Mouse (Mus musculus): ENCODE measurements around the gene Dmap1. TPM values are rescaled to one million over a fixed set of nuclear protein-coding genes. Genes with fewer than 3 reads are reported as not detected.

Dmap1 gene
- total and polyA plus RNA-seq, 3 experiments: 45.2 to 69.7 TPM; not detected in 1

- no peak; a peak in 1 of 6 replicates for TF ChIP-seq CTCF (IDR thresholded peaks at IDR 0.05 in 2 of 3, conservative IDR thresholded peaks at IDR 0.05 in 1 of 3; ENCODE audit: control insufficient read depth in 1 of 3, insufficient read depth in 1 of 3, low read depth in 2 of 3, low read length in 3 of 3, poor library complexity in 1 of 3, severe bottlenecking in 1 of 3)
- TF ChIP-seq NELFE (IDR thresholded peaks at IDR 0.05; ENCODE audit: low read depth, low read length): peak; percentile 15; the same call in 1 of the 2 replicates
- TF ChIP-seq SMC3 (IDR thresholded peaks at IDR 0.05; ENCODE audit: low read depth, low read length): no peak
- no peak; the same call in 1 of the 2 replicates for TF ChIP-seq MYC (IDR thresholded peaks at IDR 0.05; ENCODE audit: low read depth, low read length)
- TF ChIP-seq USF1 (IDR thresholded peaks at IDR 0.05; ENCODE audit: low read depth, low read length): no peak
- no peak for TF ChIP-seq BHLHE40 (IDR thresholded peaks at IDR 0.05; ENCODE audit: borderline replicate concordance, low read depth, low read length)
- no peak for TF ChIP-seq POLR2AphosphoS2 (IDR thresholded peaks at IDR 0.05; ENCODE audit: low read length)
- no peak for TF ChIP-seq USF2 (IDR thresholded peaks at IDR 0.05; ENCODE audit: borderline replicate concordance in 1 of 2, insufficient read depth in 1 of 2, low read depth in 1 of 2, low read length in 2 of 2)
- TF ChIP-seq ETS1 (IDR thresholded peaks at IDR 0.05; ENCODE audit: low read depth, low read length): no peak
- TF ChIP-seq EP300 (IDR thresholded peaks at IDR 0.05; ENCODE audit: low read depth in 1 of 2, low read length in 2 of 2): peak; percentile 64 to 74
- peak; percentile 71 for TF ChIP-seq MYB (IDR thresholded peaks at IDR 0.05; ENCODE audit: low read depth, low read length)
- no peak for TF ChIP-seq JUND (IDR thresholded peaks at IDR 0.05; ENCODE audit: low read depth, low read length)
- TF ChIP-seq ZMIZ1 (IDR thresholded peaks at IDR 0.05; ENCODE audit: low read depth, low read length): no peak
These were observed 1.1 kb upstream of the Dmap1 start (continued) for GRCm38 (mm10) chr4:117683048-117683768.

- no peak for DNase-seq (ENCODE audit: low read depth, low spot score)
- H3K9ac ChIP-seq (ENCODE audit: control insufficient read depth, low read depth, low read length, poor library complexity, severe bottlenecking): peak overlapping the region; percentile 77
- peaks cover 0 to 6% of the 10 kb centered on the region in 2 experiments; a peak in 2 of 4 replicates for H3K36me3 ChIP-seq (ENCODE audit: control insufficient read depth in 1 of 2, insufficient read depth in 2 of 2, low read length in 2 of 2)
- no peak for TF ChIP-seq ZNF384 (IDR thresholded peaks at IDR 0.05; ENCODE audit: low read depth, low read length)
- no peak for TF ChIP-seq CHD2 (IDR thresholded peaks at IDR 0.05; ENCODE audit: low read length)
- TF ChIP-seq JUND (IDR thresholded peaks at IDR 0.05; ENCODE audit: low read depth, low read length): peak; percentile 60; the same call in 1 of the 2 replicates
- TF ChIP-seq ZMIZ1 (IDR thresholded peaks at IDR 0.05; ENCODE audit: low read depth, low read length): no peak
- TF ChIP-seq KAT2A (conservative IDR thresholded peaks at IDR 0.05; ENCODE audit: low read depth, low read length): no peak
- no peaks in the 10 kb centered on the region for H3K9me3 ChIP-seq (replicated peaks; ENCODE audit: insufficient read depth, low read length)
- H3K4me3 ChIP-seq (ENCODE audit: control insufficient read depth in 1 of 2, insufficient read depth in 1 of 2, low read depth in 2 of 2, low read length in 2 of 2): peak overlapping the region; percentile 86 to 92
- H3K27me3 ChIP-seq (ENCODE audit: control insufficient read depth in 1 of 2, insufficient read depth in 2 of 2, low read length in 2 of 2): no peaks in the 10 kb centered on the region
- peaks cover 4 to 11% of the 10 kb centered on the region in 2 experiments; a peak in 3 of 4 replicates for H3K4me1 ChIP-seq (ENCODE audit: control insufficient read depth in 1 of 2, insufficient read depth in 2 of 2, low read length in 2 of 2)
- H3K27ac ChIP-seq (ENCODE audit: control insufficient read depth, low read depth, low read length): 0 out of 2 replicates have a peak overlapping the region, but pooled peaks have one; percentile 6
- peaks cover 8% of the 10 kb centered on the region for H3K79me2 ChIP-seq (ENCODE audit: control insufficient read depth, insufficient read depth, low read length, poor library complexity)
These were observed 390 bp upstream of the Dmap1 start for GRCm38 (mm10) chr4:117682463-117682862.

- no peaks in the 10 kb centered on the region for H3K9me3 ChIP-seq (replicated peaks; ENCODE audit: insufficient read depth, low read length)
- H3K27ac ChIP-seq (ENCODE audit: control insufficient read depth, low read depth, low read length): no peak overlapping the region
- peak; percentile 37 for DNase-seq (ENCODE audit: low read depth, low spot score)
- peak overlapping the region; percentile 75; the same call in 1 of the 2 replicates for H3K9ac ChIP-seq (ENCODE audit: control insufficient read depth, low read depth, low read length, poor library complexity, severe bottlenecking)
- peaks cover 8% of the 10 kb centered on the region for H3K79me2 ChIP-seq (ENCODE audit: control insufficient read depth, insufficient read depth, low read length, poor library complexity)
- H3K4me1 ChIP-seq (ENCODE audit: control insufficient read depth in 1 of 2, insufficient read depth in 2 of 2, low read length in 2 of 2): peaks cover 4 to 11% of the 10 kb centered on the region in 2 experiments; a peak in 3 of 4 replicates
- H3K36me3 ChIP-seq (ENCODE audit: control insufficient read depth in 1 of 2, insufficient read depth in 2 of 2, low read length in 2 of 2): peaks cover 2 to 6% of the 10 kb centered on the region in 2 experiments; a peak in 3 of 4 replicates
- peak overlapping the region in 1 of 2 experiments; percentile 86; a peak in 3 of 4 replicates for H3K4me3 ChIP-seq (ENCODE audit: control insufficient read depth in 1 of 2, insufficient read depth in 1 of 2, low read depth in 2 of 2, low read length in 2 of 2)
- H3K27me3 ChIP-seq (ENCODE audit: control insufficient read depth in 1 of 2, insufficient read depth in 2 of 2, low read length in 2 of 2): no peaks in the 10 kb centered on the region
- TF ChIP-seq E2F4 (IDR thresholded peaks at IDR 0.05; ENCODE audit: borderline replicate concordance, low read depth, low read length): no peak
- no peak for TF ChIP-seq ZC3H11A (IDR thresholded peaks at IDR 0.05; ENCODE audit: low read depth, low read length)
- no peak for TF ChIP-seq MAFK (IDR thresholded peaks at IDR 0.05; ENCODE audit: borderline replicate concordance, low read depth, low read length)
- peak; percentile 50 for TF ChIP-seq SMC3 (IDR thresholded peaks at IDR 0.05; ENCODE audit: low read depth, low read length)
- peak; percentile 21 for TF ChIP-seq RAD21 (IDR thresholded peaks at IDR 0.05; ENCODE audit: low read depth, low read length)
- no peak for TF ChIP-seq TAL1 (IDR thresholded peaks at IDR 0.05; ENCODE audit: low read length)
- no peak for TF ChIP-seq UBTF (IDR thresholded peaks at IDR 0.05; ENCODE audit: borderline replicate concordance, insufficient read depth, low read depth, low read length)
- TF ChIP-seq CHD1 (IDR thresholded peaks at IDR 0.05; ENCODE audit: low read depth, low read length): no peak
- TF ChIP-seq HCFC1 (IDR thresholded peaks at IDR 0.05; ENCODE audit: low read depth, low read length): no peak
- TF ChIP-seq TBP (IDR thresholded peaks at IDR 0.05; ENCODE audit: low read depth, low read length): no peak
- TF ChIP-seq ETS1 (IDR thresholded peaks at IDR 0.05; ENCODE audit: low read depth, low read length): no peak
- peak; percentile 15 to 43 (median 32); a peak in 4 of 6 replicates for TF ChIP-seq CTCF (IDR thresholded peaks at IDR 0.05 in 2 of 3, conservative IDR thresholded peaks at IDR 0.05 in 1 of 3; ENCODE audit: control insufficient read depth in 1 of 3, insufficient read depth in 1 of 3, low read depth in 2 of 3, low read length in 3 of 3, poor library complexity in 1 of 3, severe bottlenecking in 1 of 3)
- no peak for TF ChIP-seq NRF1 (IDR thresholded peaks at IDR 0.05; ENCODE audit: insufficient read depth, low read depth, low read length, poor library complexity, severe bottlenecking)
These were observed 1.1 kb downstream of the Dmap1 start for GRCm38 (mm10) chr4:117680963-117681362.

Data from MEL (cell line).